Mouse (Mus musculus) bone marrow macrophage, adult 2 months (primary cell): ENCODE data around the gene Pcca.

ENCODE experiments used
- CTCF ChIP-seq: IDR thresholded peaks from 2 replicates; pipeline ENCODE4 v1.5.1; 2012; ENCODE audit warnings: low read depth, mild to moderate bottlenecking, low read length, moderate library complexity
- POLR2A ChIP-seq: IDR thresholded peaks from 2 replicates; pipeline ENCODE4 v1.6.1; 2012; ENCODE audit warnings: mild to moderate bottlenecking, low read depth, low read length, borderline replicate concordance

DNA sequence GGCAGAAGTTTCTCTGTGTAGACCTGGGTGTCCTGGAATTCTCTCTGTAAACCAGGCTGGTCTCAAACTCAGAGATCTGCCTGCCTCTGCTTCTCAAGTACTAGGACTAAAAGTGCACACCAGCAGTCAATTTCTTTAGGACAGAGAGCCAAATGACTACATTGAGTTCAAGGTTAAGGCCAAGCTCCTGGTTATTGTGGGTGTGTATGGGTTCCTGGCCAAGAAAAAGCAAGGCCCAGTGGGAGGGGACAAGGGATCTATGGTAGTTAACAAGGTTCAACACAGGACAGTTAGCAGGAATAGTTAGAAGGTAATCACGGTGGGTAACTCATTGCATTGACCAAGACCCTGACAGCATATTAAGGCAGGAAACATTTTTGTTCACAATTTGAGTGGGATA lies 370.9 kb downstream of the Pcca start:
- no peak for TF ChIP-seq CTCF
- no peak for TF ChIP-seq POLR2A
